Mouse (Mus musculus): Measurements from ENCODE around the gene Syk. TPM values are rescaled to one million over a fixed set of nuclear protein-coding genes. Genes with fewer than 3 reads are reported as not detected.

Gene Syk
- polyA plus RNA-seq, 1 experiment from 2014 or later, result 9.6 TPM

GRCm38 (mm10) chr13:52591831-52592230, 8.9 kb downstream of the Syk start:
- H3K4me3 ChIP-seq (ENCODE audit: control insufficient read depth in 1 of 2, insufficient read depth in 1 of 2, low read depth in 1 of 2, low read length in 2 of 2), result no peak overlapping the region
- WGBS, result 94% methylated on average over 4 of the region's 4 CpGs

GRCm38 (mm10) chr13:52596692-52597091, 13.7 kb downstream of the Syk start:
- no peak overlapping the region for H3K4me2 ChIP-seq (ENCODE audit: low read length)
- no peak overlapping the region for H3K9ac ChIP-seq (ENCODE audit: low read length)
- 73% methylated on average over 5 of the region's 5 CpGs for WGBS
- no peaks in the 10 kb centered on the region for H3K27me3 ChIP-seq (ENCODE audit: control insufficient read depth, insufficient read depth, low read length)
- no peak overlapping the region for H3K27ac ChIP-seq (replicated peaks in 1 of 2; ENCODE audit: control insufficient read depth in 1 of 2, insufficient read depth in 1 of 2, low read depth in 2 of 2, low read length in 2 of 2)
- no peaks in the 10 kb centered on the region for H3K36me3 ChIP-seq (ENCODE audit: control insufficient read depth, insufficient read depth, low read length)
- H3K4me1 ChIP-seq (ENCODE audit: control insufficient read depth in 2 of 2, insufficient read depth in 2 of 2, low read length in 2 of 2), result no peaks in the 10 kb centered on the region; a peak in 1 of 4 replicates
- H3K9me3 ChIP-seq (ENCODE audit: control insufficient read depth, low read length), result 0 out of 2 replicates have a peak, but pooled peaks cover 4% of the 10 kb centered on the region
- H3K4me3 ChIP-seq (ENCODE audit: control insufficient read depth in 1 of 2, insufficient read depth in 1 of 2, low read depth in 1 of 2, low read length in 2 of 2), result no peak overlapping the region
- ATAC-seq (ENCODE audit: insufficient number of reproducible peaks, insufficient read depth, low FRiP score, low read depth), result no peak

More at GRCm38 (mm10) chr13:52591831-52592230, 8.9 kb downstream of the Syk start:
- ATAC-seq (ENCODE audit: insufficient number of reproducible peaks, insufficient read depth, low FRiP score, low read depth), result no peak
- Histone ChIP-seq H3K4me1 (ENCODE audit: control insufficient read depth in 2 of 2, insufficient read depth in 2 of 2, low read length in 2 of 2) (no peaks in the 10 kb centered on the region; a peak in 1 of 4 replicates), H3K9ac (ENCODE audit: low read length) (no peak overlapping the region), H3K4me2 (ENCODE audit: low read length) (no peak overlapping the region), H3K9me3 (ENCODE audit: control insufficient read depth, low read length) (no peaks in the 10 kb centered on the region), H3K36me3 (ENCODE audit: control insufficient read depth, insufficient read depth, low read length) (no peaks in the 10 kb centered on the region), H3K27ac (replicated peaks in 1 of 2; ENCODE audit: control insufficient read depth in 1 of 2, insufficient read depth in 1 of 2, low read depth in 2 of 2, low read length in 2 of 2) (no peak overlapping the region), H3K27me3 (ENCODE audit: control insufficient read depth, insufficient read depth, low read length) (no peaks in the 10 kb centered on the region)

GRCm38 (mm10) chr13:52597092-52597678, 14.2 kb downstream of the Syk start:
- H3K4me2 ChIP-seq (ENCODE audit: low read length), result no peak overlapping the region
- H3K9me3 ChIP-seq (ENCODE audit: control insufficient read depth, low read length), result 0 out of 2 replicates have a peak, but pooled peaks cover 4% of the 10 kb centered on the region
- no peaks in the 10 kb centered on the region for H3K36me3 ChIP-seq (ENCODE audit: control insufficient read depth, insufficient read depth, low read length)
- H3K9ac ChIP-seq (ENCODE audit: low read length), result no peak overlapping the region
- no peak overlapping the region for H3K27ac ChIP-seq (replicated peaks in 1 of 2; ENCODE audit: control insufficient read depth in 1 of 2, insufficient read depth in 1 of 2, low read depth in 2 of 2, low read length in 2 of 2)
- no peaks in the 10 kb centered on the region for H3K27me3 ChIP-seq (ENCODE audit: control insufficient read depth, insufficient read depth, low read length)
- H3K4me3 ChIP-seq (ENCODE audit: control insufficient read depth in 1 of 2, insufficient read depth in 1 of 2, low read depth in 1 of 2, low read length in 2 of 2), result no peak overlapping the region
- WGBS, result 79% methylated on average over 11 of the region's 11 CpGs
- ATAC-seq (ENCODE audit: insufficient number of reproducible peaks, insufficient read depth, low FRiP score, low read depth), result no peak
- H3K4me1 ChIP-seq (ENCODE audit: control insufficient read depth in 2 of 2, insufficient read depth in 2 of 2, low read length in 2 of 2), result peaks cover 0 to under 1% of the 10 kb centered on the region in 2 experiments; a peak in 1 of 4 replicates

GRCm38 (mm10) chr13:52598233-52598632, 15.3 kb downstream of the Syk start:
- no peak overlapping the region for H3K9ac ChIP-seq (ENCODE audit: low read length)

GRCm38 (mm10) chr13:52600015-52600643, 17.2 kb downstream of the Syk start:
- H3K9ac ChIP-seq (ENCODE audit: low read length), result no peak overlapping the region
- no peaks in the 10 kb centered on the region for H3K36me3 ChIP-seq (ENCODE audit: control insufficient read depth, insufficient read depth, low read length)
- no peak overlapping the region for H3K4me2 ChIP-seq (ENCODE audit: low read length)
- no peak overlapping the region for H3K27ac ChIP-seq (replicated peaks in 1 of 2; ENCODE audit: control insufficient read depth in 1 of 2, insufficient read depth in 1 of 2, low read depth in 2 of 2, low read length in 2 of 2)
- 50% methylated on average over 4 of the region's 4 CpGs for WGBS
- no peak overlapping the region for H3K4me3 ChIP-seq (ENCODE audit: control insufficient read depth in 1 of 2, insufficient read depth in 1 of 2, low read depth in 1 of 2, low read length in 2 of 2)
- H3K27me3 ChIP-seq (ENCODE audit: control insufficient read depth, insufficient read depth, low read length), result no peaks in the 10 kb centered on the region
- H3K9me3 ChIP-seq (ENCODE audit: control insufficient read depth, low read length), result 0 out of 2 replicates have a peak, but pooled peaks cover 4% of the 10 kb centered on the region
- H3K4me1 ChIP-seq (ENCODE audit: control insufficient read depth in 2 of 2, insufficient read depth in 2 of 2, low read length in 2 of 2), result peaks cover 8 to 12% of the 10 kb centered on the region in 2 experiments; a peak in 3 of 4 replicates
- ATAC-seq (ENCODE audit: insufficient number of reproducible peaks, insufficient read depth, low FRiP score, low read depth), result no peak

More at GRCm38 (mm10) chr13:52598233-52598632, 15.3 kb downstream of the Syk start:
- 38% methylated on average over 3 of the region's 3 CpGs for WGBS
- ATAC-seq (ENCODE audit: insufficient number of reproducible peaks, insufficient read depth, low FRiP score, low read depth), result no peak
- Histone ChIP-seq H3K4me3 (ENCODE audit: control insufficient read depth in 1 of 2, insufficient read depth in 1 of 2, low read depth in 1 of 2, low read length in 2 of 2) (no peak overlapping the region), H3K27ac (replicated peaks in 1 of 2; ENCODE audit: control insufficient read depth in 1 of 2, insufficient read depth in 1 of 2, low read depth in 2 of 2, low read length in 2 of 2) (no peak overlapping the region), H3K4me2 (ENCODE audit: low read length) (no peak overlapping the region), H3K9me3 (ENCODE audit: control insufficient read depth, low read length) (0 out of 2 replicates have a peak, but pooled peaks cover 4% of the 10 kb centered on the region), H3K27me3 (ENCODE audit: control insufficient read depth, insufficient read depth, low read length) (no peaks in the 10 kb centered on the region), H3K4me1 (ENCODE audit: control insufficient read depth in 2 of 2, insufficient read depth in 2 of 2, low read length in 2 of 2) (peaks cover 7 to 11% of the 10 kb centered on the region in 2 experiments; a peak in 3 of 4 replicates), H3K36me3 (ENCODE audit: control insufficient read depth, insufficient read depth, low read length) (no peaks in the 10 kb centered on the region)

GRCm38 (mm10) chr13:52602752-52603151, 19.8 kb downstream of the Syk start:
- Histone ChIP-seq H3K27me3 (ENCODE audit: control insufficient read depth, insufficient read depth, low read length) (no peaks in the 10 kb centered on the region), H3K9ac (ENCODE audit: low read length) (no peak overlapping the region), H3K27ac (replicated peaks in 1 of 2; ENCODE audit: control insufficient read depth in 1 of 2, insufficient read depth in 1 of 2, low read depth in 2 of 2, low read length in 2 of 2) (peak overlapping the region in 1 of 2 experiments; percentile 2; a peak in 1 of 4 replicates), H3K4me1 (ENCODE audit: control insufficient read depth in 2 of 2, insufficient read depth in 2 of 2, low read length in 2 of 2) (peaks cover 8 to 12% of the 10 kb centered on the region in 2 experiments; a peak in 3 of 4 replicates), H3K4me3 (ENCODE audit: control insufficient read depth in 1 of 2, insufficient read depth in 1 of 2, low read depth in 1 of 2, low read length in 2 of 2) (no peak overlapping the region), H3K36me3 (ENCODE audit: control insufficient read depth, insufficient read depth, low read length) (no peaks in the 10 kb centered on the region), H3K4me2 (ENCODE audit: low read length) (no peak overlapping the region), H3K9me3 (ENCODE audit: control insufficient read depth, low read length) (0 out of 2 replicates have a peak, but pooled peaks cover 4% of the 10 kb centered on the region)
- WGBS, result 10% methylated on average over 4 of the region's 4 CpGs
- ATAC-seq (ENCODE audit: insufficient number of reproducible peaks, insufficient read depth, low FRiP score, low read depth), result no peak

GRCm38 (mm10) chr13:52603704-52604349, 20.9 kb downstream of the Syk start:
- H3K4me1 ChIP-seq (ENCODE audit: control insufficient read depth in 2 of 2, insufficient read depth in 2 of 2, low read length in 2 of 2), result peaks cover 8 to 12% of the 10 kb centered on the region in 2 experiments; a peak in 3 of 4 replicates
- 88% methylated on average over 6 of the region's 6 CpGs for WGBS
- no peak for ATAC-seq (ENCODE audit: insufficient number of reproducible peaks, insufficient read depth, low FRiP score, low read depth)
- no peaks in the 10 kb centered on the region for H3K36me3 ChIP-seq (ENCODE audit: control insufficient read depth, insufficient read depth, low read length)
- no peak overlapping the region for H3K27ac ChIP-seq (replicated peaks in 1 of 2; ENCODE audit: control insufficient read depth in 1 of 2, insufficient read depth in 1 of 2, low read depth in 2 of 2, low read length in 2 of 2)
- no peak overlapping the region for H3K9ac ChIP-seq (ENCODE audit: low read length)
- H3K4me2 ChIP-seq (ENCODE audit: low read length), result no peak overlapping the region
- H3K9me3 ChIP-seq (ENCODE audit: control insufficient read depth, low read length), result 0 out of 2 replicates have a peak, but pooled peaks cover 4% of the 10 kb centered on the region
- H3K4me3 ChIP-seq (ENCODE audit: control insufficient read depth in 1 of 2, insufficient read depth in 1 of 2, low read depth in 1 of 2, low read length in 2 of 2), result no peak overlapping the region
- H3K27me3 ChIP-seq (ENCODE audit: control insufficient read depth, insufficient read depth, low read length), result no peaks in the 10 kb centered on the region

Measured in heart, embryonic 14.5 days (tissue).